Mouse (Mus musculus): ENCODE results near the gene Rab28.
"Not testable (repeated sequence)": the region's sequence is repeated elsewhere in the genome, so short reads cannot be mapped to it uniquely, and the experiment has no call there.

Rab28 gene

GRCm38 (mm10) chr5:41708051-41708630, at the start of gene Rab28:
Gene Rab28 (minus strand): TSS chr5:41708157.
- peak; percentile 94 for DNase-seq (ENCODE audit: low spot score)

- no peak for DNase-seq (ENCODE audit: low spot score)
Measured at GRCm38 (mm10) chr5:41757338-41757737, 49.4 kb upstream of the Rab28 start.

- DNase-seq (ENCODE audit: low spot score), result no peak
Measured at GRCm38 (mm10) chr5:41756396-41756795, 48.4 kb upstream of the Rab28 start.

- DNase-seq (ENCODE audit: low spot score), result no peak
Measured at GRCm38 (mm10) chr5:41755373-41755960, 47.5 kb upstream of the Rab28 start.

GRCm38 (mm10) chr5:41754836-41755235, 46.9 kb upstream of the Rab28 start:
- no peak for DNase-seq (ENCODE audit: low spot score)

- DNase-seq (ENCODE audit: low spot score), result no peak
Measured at GRCm38 (mm10) chr5:41754226-41754775, 46.3 kb upstream of the Rab28 start.

- DNase-seq (ENCODE audit: low spot score), result no peak
Measured at GRCm38 (mm10) chr5:41752721-41753120, 44.8 kb upstream of the Rab28 start.

- DNase-seq (ENCODE audit: low spot score), result no peak
Measured at GRCm38 (mm10) chr5:41744898-41745780, 37.2 kb upstream of the Rab28 start.

- no peak for DNase-seq (ENCODE audit: low spot score)
Measured at GRCm38 (mm10) chr5:41744234-41744633, 36.3 kb upstream of the Rab28 start.

- DNase-seq (ENCODE audit: low spot score), result no peak
Measured at GRCm38 (mm10) chr5:41738817-41739216, 30.9 kb upstream of the Rab28 start.

- DNase-seq (ENCODE audit: low spot score), result no peak
Measured at GRCm38 (mm10) chr5:41737039-41737438, 29.1 kb upstream of the Rab28 start.

- DNase-seq (ENCODE audit: low spot score), result no peak
Measured at GRCm38 (mm10) chr5:41727017-41727416, 19.1 kb upstream of the Rab28 start.

GRCm38 (mm10) chr5:41725573-41725972, 17.6 kb upstream of the Rab28 start:
- DNase-seq (ENCODE audit: low spot score), result no peak

- DNase-seq (ENCODE audit: low spot score), result peak; percentile 23
Measured at GRCm38 (mm10) chr5:41707115-41708015, 592 bp downstream of the Rab28 start.

- DNase-seq (ENCODE audit: low spot score), result no peak
Measured at GRCm38 (mm10) chr5:41706777-41707114, 1.2 kb downstream of the Rab28 start.

- not testable (repeated sequence) for DNase-seq (ENCODE audit: low spot score)
Measured at GRCm38 (mm10) chr5:41701085-41701484, 6.9 kb downstream of the Rab28 start.

GRCm38 (mm10) chr5:41697958-41698357, 10.0 kb downstream of the Rab28 start:
- no peak for DNase-seq (ENCODE audit: low spot score)

- no peak for DNase-seq (ENCODE audit: low spot score)
Measured at GRCm38 (mm10) chr5:41685016-41685415, 22.9 kb downstream of the Rab28 start.

- DNase-seq (ENCODE audit: low spot score), result no peak
Measured at GRCm38 (mm10) chr5:41683976-41684375, 24.0 kb downstream of the Rab28 start.

GRCm38 (mm10) chr5:41666012-41666411, 41.9 kb downstream of the Rab28 start:
- DNase-seq (ENCODE audit: low spot score), result no peak

GRCm38 (mm10) chr5:41636793-41637192, 71.2 kb downstream of the Rab28 start:
- DNase-seq (ENCODE audit: low spot score), result no peak
